Mouse (Mus musculus): ENCODE measurements around the gene Fam221b. TPM values are rescaled to one million over a fixed set of nuclear protein-coding genes. Genes with fewer than 3 reads are reported as not detected.

The Fam221b gene
- total RNA-seq, 1 experiment = 9.3 TPM

DNA sequence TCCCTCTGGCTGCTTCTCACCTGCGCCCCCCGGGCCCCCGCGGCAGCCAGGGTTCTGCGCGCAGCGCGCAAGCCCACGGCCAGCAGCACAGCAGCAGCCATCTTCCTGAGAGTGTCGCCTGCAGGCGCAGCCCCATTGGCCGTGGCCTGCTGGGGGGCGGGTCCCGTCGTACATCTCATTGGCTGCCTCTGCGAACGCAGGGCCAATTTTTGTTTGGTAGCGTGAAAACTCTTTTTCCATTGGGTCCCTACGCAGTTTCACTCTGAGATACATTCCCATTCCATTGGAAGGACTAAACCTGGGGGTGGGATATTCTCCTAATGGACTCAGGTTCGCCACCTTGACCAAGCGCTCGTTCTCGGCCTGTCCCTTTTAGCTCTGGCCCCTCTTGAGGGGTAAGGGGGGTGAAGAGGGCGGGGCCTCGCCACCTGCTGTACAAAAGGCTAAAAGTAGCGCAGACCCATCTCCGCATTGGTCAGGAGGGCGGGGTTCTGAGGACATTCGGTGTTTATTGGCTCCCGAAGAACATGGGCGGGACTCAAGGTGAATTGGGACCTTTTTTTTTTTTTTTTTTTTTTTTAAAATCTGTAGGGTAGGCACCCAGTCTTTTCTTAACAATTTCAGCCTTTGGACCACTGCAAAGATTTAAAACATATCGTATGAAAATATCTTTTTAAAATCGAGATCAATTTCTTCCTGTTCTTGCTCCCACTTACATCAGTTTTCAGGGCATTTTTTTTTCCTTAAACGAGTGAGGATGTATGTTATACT is 12.4 kb downstream of the Fam221b start, which contains the start of gene Hint2:
Gene Hint2 (minus strand): TSS at position 128 of the 771 bp plus-strand sequence.
- H3K4me1 ChIP-seq (ENCODE audit: control insufficient read depth in 2 of 2, insufficient read depth in 2 of 2, low read length in 2 of 2, poor library complexity in 1 of 2) = peaks cover 0 to 2% of the 10 kb centered on the region in 2 experiments; a peak in 1 of 4 replicates
- H3K9me3 ChIP-seq (ENCODE audit: control insufficient read depth, insufficient read depth, low read depth, low read length) = no peaks in the 10 kb centered on the region
- peak within 1 kb of the TSS; percentile 92 to 97 for H3K4me3 ChIP-seq (ENCODE audit: insufficient read depth in 1 of 2, low read depth in 1 of 2, low read length in 2 of 2, poor library complexity in 1 of 2, severe bottlenecking in 1 of 2)
- H3K27ac ChIP-seq (ENCODE audit: insufficient read depth, low read depth, low read length, poor library complexity, severe bottlenecking) = peak within 1 kb of the TSS; percentile 37; the same call in 1 of the 2 replicates
- H3K9ac ChIP-seq (ENCODE audit: insufficient read depth, low read depth, low read length, poor library complexity, severe bottlenecking) = peak within 1 kb of the TSS; percentile 91
- peak; percentile 96 for DNase-seq (ENCODE audit: low read depth, low spot score)
- peak; percentile 85 for TF ChIP-seq CHD2 (IDR thresholded peaks at IDR 0.05; ENCODE audit: low read depth, low read length)
- peak; percentile 98 for TF ChIP-seq ZNF384 (IDR thresholded peaks at IDR 0.05; ENCODE audit: low read depth, low read length)
- no peak for TF ChIP-seq MAFK (IDR thresholded peaks at IDR 0.05; ENCODE audit: insufficient read depth, low read depth, low read length)
- in situ Hi-C loops (cut with MboI; ENCODE audit: low sequenced_read_pairs in 2 of 2, unreplicated experiment in 2 of 2) = no loop called here
- no peaks in the 10 kb centered on the region for H3K36me3 ChIP-seq (ENCODE audit: control insufficient read depth, insufficient read depth, low read length, poor library complexity, severe bottlenecking)

DNA sequence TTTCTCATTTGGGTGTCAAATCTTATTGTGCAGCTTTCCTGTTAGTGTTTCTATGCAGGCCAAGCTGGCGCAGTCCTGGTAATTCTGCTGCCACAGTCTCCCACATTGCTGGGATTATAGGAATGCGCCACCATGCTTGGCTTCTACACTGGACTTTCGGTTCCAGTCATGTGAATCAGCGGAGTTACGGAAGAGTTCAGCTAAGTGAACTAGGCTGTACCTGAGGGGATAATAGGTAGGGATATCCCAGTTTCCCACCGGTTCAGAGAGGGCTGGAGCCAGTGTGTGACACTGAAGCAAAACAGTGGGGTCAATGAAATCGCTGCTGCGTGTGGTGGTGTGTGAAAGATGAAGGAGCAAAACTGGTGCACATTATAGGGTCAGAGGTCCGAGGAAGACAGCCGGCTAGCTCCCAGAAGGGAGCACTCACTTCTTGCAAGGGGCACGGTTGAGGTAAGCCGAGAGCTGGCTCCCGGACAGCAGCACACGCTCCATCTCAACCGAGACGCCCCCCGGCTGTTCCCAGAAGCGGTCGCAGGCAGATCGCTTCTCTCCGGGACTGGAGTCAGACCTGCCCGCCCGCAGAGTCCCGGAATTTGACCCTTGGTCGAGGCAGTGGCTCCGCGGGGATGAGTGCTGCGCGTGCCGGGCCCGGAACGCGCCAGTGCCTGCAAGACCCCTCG is 13.1 kb downstream of the Fam221b start:
- TF ChIP-seq HCFC1 (IDR thresholded peaks at IDR 0.05; ENCODE audit: borderline replicate concordance, insufficient read depth, low read length) = no peak
- no peak for TF ChIP-seq MAFK (IDR thresholded peaks at IDR 0.05; ENCODE audit: insufficient read depth, low read depth, low read length)
- TF ChIP-seq CHD2 (IDR thresholded peaks at IDR 0.05; ENCODE audit: low read depth, low read length) = no peak
- no peak for TF ChIP-seq ZNF384 (IDR thresholded peaks at IDR 0.05; ENCODE audit: low read depth, low read length)
- no peak for TF ChIP-seq ZC3H11A (IDR thresholded peaks at IDR 0.05; ENCODE audit: borderline replicate concordance, low read depth, low read length)
- Histone ChIP-seq H3K4me3 (ENCODE audit: insufficient read depth in 1 of 2, low read depth in 1 of 2, low read length in 2 of 2, poor library complexity in 1 of 2, severe bottlenecking in 1 of 2) (peak overlapping the region; percentile 92 to 97), H3K27ac (ENCODE audit: insufficient read depth, low read depth, low read length, poor library complexity, severe bottlenecking) (peak overlapping the region; percentile 37; the same call in 1 of the 2 replicates), H3K36me3 (ENCODE audit: control insufficient read depth, insufficient read depth, low read length, poor library complexity, severe bottlenecking) (no peaks in the 10 kb centered on the region), H3K9ac (ENCODE audit: insufficient read depth, low read depth, low read length, poor library complexity, severe bottlenecking) (peak overlapping the region; percentile 91), H3K9me3 (ENCODE audit: control insufficient read depth, insufficient read depth, low read depth, low read length) (no peaks in the 10 kb centered on the region), H3K4me1 (ENCODE audit: control insufficient read depth in 2 of 2, insufficient read depth in 2 of 2, low read length in 2 of 2, poor library complexity in 1 of 2) (peaks cover 0 to 2% of the 10 kb centered on the region in 2 experiments; a peak in 1 of 4 replicates)
- in situ Hi-C loops (cut with MboI; ENCODE audit: low sequenced_read_pairs in 2 of 2, unreplicated experiment in 2 of 2) = no loop called here
- no peak for DNase-seq (ENCODE audit: low read depth, low spot score)

DNA sequence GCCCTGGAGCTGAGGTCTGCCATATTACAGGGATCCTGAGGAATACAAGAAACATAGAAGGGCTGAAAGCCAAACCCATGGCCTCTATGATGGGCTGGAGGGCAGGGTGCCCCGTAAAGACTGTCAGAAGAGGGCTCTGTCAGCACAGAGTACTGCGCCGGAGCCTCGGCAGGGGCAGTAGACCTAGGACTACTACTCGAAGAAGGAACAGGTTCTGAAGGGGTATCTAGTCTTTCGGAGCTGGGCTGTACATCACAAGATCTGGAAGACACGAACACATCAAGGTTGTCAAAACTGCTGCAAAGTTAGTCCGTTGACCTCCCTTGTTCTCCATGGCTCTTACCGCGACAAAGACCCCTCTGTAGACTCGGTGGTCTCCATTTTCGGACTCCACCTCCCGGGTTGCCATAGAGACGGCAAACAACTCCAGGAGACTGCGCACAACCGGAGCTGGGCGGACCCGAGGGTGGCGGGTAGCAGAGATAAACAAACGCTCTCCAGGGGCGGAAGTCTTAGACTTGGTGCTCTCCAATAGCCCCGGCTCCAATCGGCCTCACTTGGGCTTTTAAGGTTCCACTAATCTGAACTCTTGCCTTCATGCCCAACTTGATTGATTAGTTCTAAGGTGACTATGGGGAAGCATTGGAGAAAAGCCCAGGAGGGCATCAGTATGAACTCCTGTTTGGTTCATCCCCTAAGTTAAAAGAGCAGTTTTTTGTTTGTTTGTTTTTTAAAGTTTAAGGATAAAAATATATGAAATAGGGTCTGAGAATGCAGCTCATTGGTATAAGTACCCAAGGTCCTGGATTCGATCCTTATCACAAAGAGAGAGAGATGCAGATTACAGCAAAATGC is 15.6 kb downstream of the Fam221b start, which contains the start of gene Spag8:
Gene Spag8 (minus strand): TSS at position 434 of the 855 bp plus-strand sequence.
- H3K9ac ChIP-seq (ENCODE audit: insufficient read depth, low read depth, low read length, poor library complexity, severe bottlenecking) = no peak within 1 kb of the TSS
- H3K4me1 ChIP-seq (ENCODE audit: control insufficient read depth in 2 of 2, insufficient read depth in 2 of 2, low read length in 2 of 2, poor library complexity in 1 of 2) = peaks cover 0 to 2% of the 10 kb centered on the region in 2 experiments; a peak in 1 of 4 replicates
- TF ChIP-seq CHD2 (IDR thresholded peaks at IDR 0.05; ENCODE audit: low read depth, low read length) = no peak
- TF ChIP-seq MAFK (IDR thresholded peaks at IDR 0.05; ENCODE audit: insufficient read depth, low read depth, low read length) = no peak
- no peak for TF ChIP-seq ZNF384 (IDR thresholded peaks at IDR 0.05; ENCODE audit: low read depth, low read length)
- H3K27ac ChIP-seq (ENCODE audit: insufficient read depth, low read depth, low read length, poor library complexity, severe bottlenecking) = no peak within 1 kb of the TSS
- peak within 1 kb of the TSS; percentile 42 to 55; a peak in 3 of 4 replicates for H3K4me3 ChIP-seq (ENCODE audit: insufficient read depth in 1 of 2, low read depth in 1 of 2, low read length in 2 of 2, poor library complexity in 1 of 2, severe bottlenecking in 1 of 2)
- no peaks in the 10 kb centered on the region for H3K9me3 ChIP-seq (ENCODE audit: control insufficient read depth, insufficient read depth, low read depth, low read length)
- in situ Hi-C loops (cut with MboI; ENCODE audit: low sequenced_read_pairs in 2 of 2, unreplicated experiment in 2 of 2) = no loop called here
- no peaks in the 10 kb centered on the region for H3K36me3 ChIP-seq (ENCODE audit: control insufficient read depth, insufficient read depth, low read length, poor library complexity, severe bottlenecking)
- no peak for DNase-seq (ENCODE audit: low read depth, low spot score)

DNA sequence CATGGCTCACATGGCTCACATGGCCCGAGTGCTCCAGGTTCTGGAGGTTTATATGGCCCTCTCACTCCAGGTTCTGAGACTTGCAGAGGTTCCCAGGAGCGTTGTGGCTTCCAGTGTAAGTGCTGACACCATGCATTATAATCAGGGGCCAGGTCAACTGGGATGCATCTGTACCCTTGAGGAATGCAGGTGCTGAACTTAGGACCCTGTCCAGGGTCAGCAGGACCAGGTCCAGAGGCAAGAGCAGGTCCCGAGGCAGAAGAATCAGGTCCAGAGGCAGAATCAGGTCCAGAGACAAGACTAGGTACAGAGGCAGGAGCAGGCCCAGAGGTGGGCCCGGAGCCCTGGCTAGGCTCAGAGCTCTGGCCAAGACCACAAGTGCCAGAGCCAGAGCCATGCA is 16.2 kb downstream of the Fam221b start:
- Histone ChIP-seq H3K4me1 (ENCODE audit: control insufficient read depth in 2 of 2, insufficient read depth in 2 of 2, low read length in 2 of 2, poor library complexity in 1 of 2) (peaks cover 0 to 2% of the 10 kb centered on the region in 2 experiments; a peak in 1 of 4 replicates), H3K9ac (ENCODE audit: insufficient read depth, low read depth, low read length, poor library complexity, severe bottlenecking) (no peak overlapping the region), H3K9me3 (ENCODE audit: control insufficient read depth, insufficient read depth, low read depth, low read length) (no peaks in the 10 kb centered on the region), H3K36me3 (ENCODE audit: control insufficient read depth, insufficient read depth, low read length, poor library complexity, severe bottlenecking) (no peaks in the 10 kb centered on the region), H3K4me3 (ENCODE audit: insufficient read depth in 1 of 2, low read depth in 1 of 2, low read length in 2 of 2, poor library complexity in 1 of 2, severe bottlenecking in 1 of 2) (no peak overlapping the region), H3K27ac (ENCODE audit: insufficient read depth, low read depth, low read length, poor library complexity, severe bottlenecking) (no peak overlapping the region)
- no peak for DNase-seq (ENCODE audit: low read depth, low spot score)
- TF ChIP-seq ZC3H11A (IDR thresholded peaks at IDR 0.05; ENCODE audit: borderline replicate concordance, low read depth, low read length) (no peak), ZNF384 (IDR thresholded peaks at IDR 0.05; ENCODE audit: low read depth, low read length) (no peak), HCFC1 (IDR thresholded peaks at IDR 0.05; ENCODE audit: borderline replicate concordance, insufficient read depth, low read length) (no peak), CHD2 (IDR thresholded peaks at IDR 0.05; ENCODE audit: low read depth, low read length) (no peak), MAFK (IDR thresholded peaks at IDR 0.05; ENCODE audit: insufficient read depth, low read depth, low read length) (no peak)
- in situ Hi-C loops (cut with MboI; ENCODE audit: low sequenced_read_pairs in 2 of 2, unreplicated experiment in 2 of 2) = no loop called here
